Mouse (Mus musculus): ENCODE results near the gene Lyzl4. TPM values are rescaled to one million over a fixed set of nuclear protein-coding genes. Genes with fewer than 3 reads are reported as not detected.
A peak's percentile ranks its signal among the peaks of the same experiment; 100 is the strongest.

The Lyzl4 gene
- polyA plus RNA-seq, 1 experiment from 2014 or later, result not detected

- WGBS, result 43% methylated on average over 7 of the region's 7 CpGs
- Histone ChIP-seq H3K36me3 (ENCODE audit: control insufficient read depth, insufficient read depth, low read length) (no peaks in the 10 kb centered on the region), H3K4me3 (ENCODE audit: low read depth, low read length) (no peak overlapping the region), H3K9me3 (ENCODE audit: control insufficient read depth, low read length) (no peaks in the 10 kb centered on the region), H3K9ac (ENCODE audit: low read length) (no peak overlapping the region; the same call in 1 of the 2 replicates), H3K4me1 (ENCODE audit: control insufficient read depth, insufficient read depth, low read length) (no peaks in the 10 kb centered on the region), H3K4me2 (ENCODE audit: low read depth) (no peak overlapping the region), H3K27me3 (ENCODE audit: control insufficient read depth, insufficient read depth, low read length) (no peaks in the 10 kb centered on the region), H3K27ac (ENCODE audit: low read depth, low read length) (no peak overlapping the region)
- DNase-seq (ENCODE audit: low spot score) (no peak), ATAC-seq (ENCODE audit: insufficient read depth, low FRiP score, low TSS enrichment) (no peak)
Measured at GRCm38 (mm10) chr9:121619441-121619840, 22.5 kb downstream of the Lyzl4 start.

GRCm38 (mm10) chr9:121616471-121616870 is 25.4 kb downstream of the Lyzl4 start:
- no peak for ATAC-seq (ENCODE audit: insufficient read depth, low FRiP score, low TSS enrichment)
- 60% methylated on average over 3 of the region's 3 CpGs for WGBS
- Histone ChIP-seq H3K9ac (ENCODE audit: low read length) (no peak overlapping the region), H3K36me3 (ENCODE audit: control insufficient read depth, insufficient read depth, low read length) (no peaks in the 10 kb centered on the region), H3K4me1 (ENCODE audit: control insufficient read depth, insufficient read depth, low read length) (no peaks in the 10 kb centered on the region), H3K9me3 (ENCODE audit: control insufficient read depth, low read length) (no peaks in the 10 kb centered on the region), H3K27ac (ENCODE audit: low read depth, low read length) (no peak overlapping the region), H3K4me3 (ENCODE audit: low read depth, low read length) (no peak overlapping the region), H3K4me2 (ENCODE audit: low read depth) (no peak overlapping the region), H3K27me3 (ENCODE audit: control insufficient read depth, insufficient read depth, low read length) (no peaks in the 10 kb centered on the region)
- no peak for DNase-seq (ENCODE audit: low spot score)

- Histone ChIP-seq H3K27me3 (ENCODE audit: control insufficient read depth, insufficient read depth, low read length) (no peaks in the 10 kb centered on the region), H3K27ac (ENCODE audit: low read depth, low read length) (no peak overlapping the region), H3K4me3 (ENCODE audit: low read depth, low read length) (no peak overlapping the region), H3K36me3 (ENCODE audit: control insufficient read depth, insufficient read depth, low read length) (no peaks in the 10 kb centered on the region), H3K4me2 (ENCODE audit: low read depth) (no peak overlapping the region), H3K9ac (ENCODE audit: low read length) (no peak overlapping the region), H3K9me3 (ENCODE audit: control insufficient read depth, low read length) (no peaks in the 10 kb centered on the region), H3K4me1 (ENCODE audit: control insufficient read depth, insufficient read depth, low read length) (no peaks in the 10 kb centered on the region)
- no peak for ATAC-seq (ENCODE audit: insufficient read depth, low FRiP score, low TSS enrichment)
- no peak for DNase-seq (ENCODE audit: low spot score)
Measured at GRCm38 (mm10) chr9:121614241-121614757, 27.6 kb downstream of the Lyzl4 start.

GRCm38 (mm10) chr9:121613192-121613591 is 28.7 kb downstream of the Lyzl4 start:
- Histone ChIP-seq H3K4me2 (ENCODE audit: low read depth) (no peak overlapping the region), H3K27me3 (ENCODE audit: control insufficient read depth, insufficient read depth, low read length) (no peaks in the 10 kb centered on the region), H3K9ac (ENCODE audit: low read length) (no peak overlapping the region), H3K27ac (ENCODE audit: low read depth, low read length) (no peak overlapping the region), H3K9me3 (ENCODE audit: control insufficient read depth, low read length) (no peaks in the 10 kb centered on the region), H3K36me3 (ENCODE audit: control insufficient read depth, insufficient read depth, low read length) (no peaks in the 10 kb centered on the region), H3K4me1 (ENCODE audit: control insufficient read depth, insufficient read depth, low read length) (no peaks in the 10 kb centered on the region), H3K4me3 (ENCODE audit: low read depth, low read length) (no peak overlapping the region)
- 74% methylated on average over 5 of the region's 5 CpGs for WGBS
- ATAC-seq (ENCODE audit: insufficient read depth, low FRiP score, low TSS enrichment), result no peak
- no peak for DNase-seq (ENCODE audit: low spot score)

GRCm38 (mm10) chr9:121609381-121609780 is 32.5 kb downstream of the Lyzl4 start:
- 74% methylated on average over 6 of the region's 6 CpGs for WGBS
- H3K9ac ChIP-seq (ENCODE audit: low read length), result no peak overlapping the region
- no peaks in the 10 kb centered on the region for H3K27me3 ChIP-seq (ENCODE audit: control insufficient read depth, insufficient read depth, low read length)

GRCm38 (mm10) chr9:121606498-121607096 is 35.3 kb downstream of the Lyzl4 start:
- no peak for DNase-seq (ENCODE audit: low spot score)
- Histone ChIP-seq H3K9me3 (ENCODE audit: control insufficient read depth, low read length) (no peaks in the 10 kb centered on the region), H3K36me3 (ENCODE audit: control insufficient read depth, insufficient read depth, low read length) (no peaks in the 10 kb centered on the region), H3K4me3 (ENCODE audit: low read depth, low read length) (no peak overlapping the region), H3K4me1 (ENCODE audit: control insufficient read depth, insufficient read depth, low read length) (no peaks in the 10 kb centered on the region), H3K9ac (ENCODE audit: low read length) (no peak overlapping the region), H3K4me2 (ENCODE audit: low read depth) (no peak overlapping the region), H3K27ac (ENCODE audit: low read depth, low read length) (no peak overlapping the region), H3K27me3 (ENCODE audit: control insufficient read depth, insufficient read depth, low read length) (no peaks in the 10 kb centered on the region)
- peak; percentile 41; the same call in 1 of the 2 replicates for ATAC-seq (ENCODE audit: insufficient read depth, low FRiP score, low TSS enrichment)
- 56% methylated on average over 1 of the region's 1 CpGs for WGBS

More at GRCm38 (mm10) chr9:121609381-121609780, 32.5 kb downstream of the Lyzl4 start:
- Histone ChIP-seq H3K4me1 (ENCODE audit: control insufficient read depth, insufficient read depth, low read length) (no peaks in the 10 kb centered on the region), H3K36me3 (ENCODE audit: control insufficient read depth, insufficient read depth, low read length) (no peaks in the 10 kb centered on the region), H3K4me2 (ENCODE audit: low read depth) (no peak overlapping the region), H3K4me3 (ENCODE audit: low read depth, low read length) (no peak overlapping the region), H3K9me3 (ENCODE audit: control insufficient read depth, low read length) (no peaks in the 10 kb centered on the region), H3K27ac (ENCODE audit: low read depth, low read length) (no peak overlapping the region)
- DNase-seq (ENCODE audit: low spot score) (no peak), ATAC-seq (ENCODE audit: insufficient read depth, low FRiP score, low TSS enrichment) (no peak)

GRCm38 (mm10) chr9:121605414-121606278 is 36.2 kb downstream of the Lyzl4 start:
- 58% methylated on average over 12 of the region's 12 CpGs for WGBS
- Histone ChIP-seq H3K36me3 (ENCODE audit: control insufficient read depth, insufficient read depth, low read length) (no peaks in the 10 kb centered on the region), H3K27ac (ENCODE audit: low read depth, low read length) (no peak overlapping the region), H3K4me1 (ENCODE audit: control insufficient read depth, insufficient read depth, low read length) (no peaks in the 10 kb centered on the region; the same call in 1 of the 2 replicates), H3K9ac (ENCODE audit: low read length) (no peak overlapping the region), H3K9me3 (ENCODE audit: control insufficient read depth, low read length) (no peaks in the 10 kb centered on the region), H3K4me2 (ENCODE audit: low read depth) (no peak overlapping the region), H3K4me3 (ENCODE audit: low read depth, low read length) (no peak overlapping the region), H3K27me3 (ENCODE audit: control insufficient read depth, insufficient read depth, low read length) (no peaks in the 10 kb centered on the region)
- DNase-seq (ENCODE audit: low spot score) (peak; percentile 84), ATAC-seq (ENCODE audit: insufficient read depth, low FRiP score, low TSS enrichment) (peak; percentile 75)

- no peak overlapping the region for H3K9ac ChIP-seq (ENCODE audit: low read length)
- WGBS, result 90% methylated on average over 2 of the region's 2 CpGs
- no peak overlapping the region for H3K4me2 ChIP-seq (ENCODE audit: low read depth)
- H3K9me3 ChIP-seq (ENCODE audit: control insufficient read depth, low read length), result no peaks in the 10 kb centered on the region
- H3K27me3 ChIP-seq (ENCODE audit: control insufficient read depth, insufficient read depth, low read length), result no peaks in the 10 kb centered on the region
- H3K4me1 ChIP-seq (ENCODE audit: control insufficient read depth, insufficient read depth, low read length), result no peaks in the 10 kb centered on the region; the same call in 1 of the 2 replicates
- H3K27ac ChIP-seq (ENCODE audit: low read depth, low read length), result no peak overlapping the region
- H3K36me3 ChIP-seq (ENCODE audit: control insufficient read depth, insufficient read depth, low read length), result no peaks in the 10 kb centered on the region
- no peak overlapping the region for H3K4me3 ChIP-seq (ENCODE audit: low read depth, low read length)
- DNase-seq (ENCODE audit: low spot score), result no peak
- ATAC-seq (ENCODE audit: insufficient read depth, low FRiP score, low TSS enrichment), result no peak
Measured at GRCm38 (mm10) chr9:121602381-121602780, 39.5 kb downstream of the Lyzl4 start.
